Mouse (Mus musculus): Measurements from ENCODE around the gene Rab42.

- TF ChIP-seq CTCF (IDR thresholded peaks at IDR 0.05; ENCODE audit: low read depth) (peak; percentile 65), EP300 (IDR thresholded peaks at IDR 0.05; ENCODE audit: low read depth) (peak; percentile 93)
These were observed 33.2 kb downstream of the Rab42 start for GRCm38 (mm10) chr4:132269740-132270560.
